Mouse (Mus musculus) brown adipose tissue, adult 24 weeks (tissue): Measurements from ENCODE around the gene Cux2. TPM values are rescaled to one million over a fixed set of nuclear protein-coding genes. Genes with fewer than 3 reads are reported as not detected.

ENCODE experiments used
- H3K27ac ChIP-seq: fragments of 200-500 bp; replicated peaks from 2 replicates; pipeline ENCODE4 v1.5.1; 2012; ENCODE audit warnings: low read depth, mild to moderate bottlenecking, low read length
- H3K4me1 ChIP-seq: fragments of 200-500 bp; 2 replicates; pipeline ENCODE4 v1.6.1; 2012; ENCODE audit warnings: low read length, mixed read lengths; ENCODE audit not compliant: control insufficient read depth, insufficient read depth, insufficient read length
- H3K4me3 ChIP-seq: fragments of 200-500 bp; 2 replicates; pipeline ENCODE4 v1.5.1; 2012; ENCODE audit warnings: low read depth, mild to moderate bottlenecking, low read length, moderate library complexity; ENCODE audit not compliant: insufficient read depth
- polyA plus RNA-seq: library from polyadenylated mRNA; stranded (reverse); fragments of >200 nt; gene quantifications from 2 replicates; pipeline ENCODE4 v1.2.4, GENCODE M21; 2012; ENCODE audit not compliant: missing spikeins, insufficient read depth, insufficient read length

Cux2 gene
- polyA plus RNA-seq, 1 experiment: not detected

DNA sequence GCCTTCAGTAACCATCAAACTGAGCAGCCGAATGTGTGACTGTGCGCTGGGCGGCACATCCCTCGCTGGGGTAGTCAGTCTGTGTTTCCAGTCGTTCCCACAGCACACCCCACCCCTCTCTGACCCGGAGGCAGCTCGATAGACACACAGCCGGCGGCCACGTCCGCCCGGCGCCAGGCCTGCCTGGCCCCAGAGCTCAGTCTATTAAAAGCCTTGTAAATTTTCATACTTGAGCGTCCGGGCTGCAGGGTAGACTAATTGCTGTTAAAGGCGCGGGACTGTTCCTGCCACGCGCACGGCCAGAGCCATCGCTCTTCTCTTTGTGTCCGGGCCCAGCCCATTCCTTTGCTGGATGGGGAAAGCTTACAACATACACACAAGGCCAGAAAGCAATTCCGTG is 135.9 kb downstream of the Cux2 start:
- Histone ChIP-seq H3K4me1 (no peaks in the 10 kb centered on the region), H3K27ac (no peak overlapping the region), H3K4me3 (no peak overlapping the region)

GRCm38 (mm10) chr5:121909226-121909985 is 140.5 kb downstream of the Cux2 start:
- H3K4me3 ChIP-seq: no peak overlapping the region
- H3K4me1 ChIP-seq: no peaks in the 10 kb centered on the region
- H3K27ac ChIP-seq: no peak overlapping the region

DNA sequence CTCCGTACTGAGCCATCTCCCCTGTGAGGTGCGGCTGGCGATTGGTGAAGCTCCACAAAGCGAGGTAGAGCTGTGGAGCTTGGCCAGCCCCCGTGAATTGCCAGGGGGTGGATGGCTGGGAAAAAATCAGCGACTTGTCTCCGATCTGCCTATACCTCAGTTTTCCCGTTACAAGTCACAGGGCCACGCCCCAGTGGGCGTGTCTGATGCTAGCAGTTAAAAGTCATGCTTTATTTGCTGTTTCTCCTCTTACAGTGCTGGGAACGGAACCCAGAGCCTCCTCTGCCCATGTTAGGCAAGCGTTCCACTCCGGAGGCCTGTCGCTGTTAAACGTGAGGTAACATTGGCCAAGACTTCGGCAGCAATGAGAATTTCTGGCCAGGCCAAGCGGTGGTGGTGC is 144.2 kb downstream of the Cux2 start:
- Histone ChIP-seq H3K4me1 (no peaks in the 10 kb centered on the region), H3K27ac (no peak overlapping the region), H3K4me3 (no peak overlapping the region)

DNA sequence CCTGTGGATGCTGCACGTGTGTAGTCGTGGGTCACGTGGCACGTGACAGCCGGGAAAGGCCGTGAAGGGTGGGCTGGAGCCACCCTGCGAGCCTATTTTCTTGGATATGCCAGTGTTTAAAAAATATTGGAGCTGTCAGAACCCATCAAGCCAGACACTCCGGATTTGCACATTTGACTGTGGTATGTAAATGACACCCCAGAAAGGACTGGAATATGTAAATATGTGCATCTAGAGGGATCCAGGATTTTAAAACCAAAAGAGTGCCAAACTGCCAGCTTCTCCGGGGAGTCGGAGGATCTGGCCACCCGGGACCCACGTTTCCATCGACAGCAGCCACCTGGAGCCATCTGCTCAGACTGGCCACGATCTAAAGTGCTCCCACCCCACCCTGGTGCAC is 145.1 kb downstream of the Cux2 start:
- Histone ChIP-seq H3K4me3 (no peak overlapping the region), H3K4me1 (no peaks in the 10 kb centered on the region), H3K27ac (no peak overlapping the region)

DNA sequence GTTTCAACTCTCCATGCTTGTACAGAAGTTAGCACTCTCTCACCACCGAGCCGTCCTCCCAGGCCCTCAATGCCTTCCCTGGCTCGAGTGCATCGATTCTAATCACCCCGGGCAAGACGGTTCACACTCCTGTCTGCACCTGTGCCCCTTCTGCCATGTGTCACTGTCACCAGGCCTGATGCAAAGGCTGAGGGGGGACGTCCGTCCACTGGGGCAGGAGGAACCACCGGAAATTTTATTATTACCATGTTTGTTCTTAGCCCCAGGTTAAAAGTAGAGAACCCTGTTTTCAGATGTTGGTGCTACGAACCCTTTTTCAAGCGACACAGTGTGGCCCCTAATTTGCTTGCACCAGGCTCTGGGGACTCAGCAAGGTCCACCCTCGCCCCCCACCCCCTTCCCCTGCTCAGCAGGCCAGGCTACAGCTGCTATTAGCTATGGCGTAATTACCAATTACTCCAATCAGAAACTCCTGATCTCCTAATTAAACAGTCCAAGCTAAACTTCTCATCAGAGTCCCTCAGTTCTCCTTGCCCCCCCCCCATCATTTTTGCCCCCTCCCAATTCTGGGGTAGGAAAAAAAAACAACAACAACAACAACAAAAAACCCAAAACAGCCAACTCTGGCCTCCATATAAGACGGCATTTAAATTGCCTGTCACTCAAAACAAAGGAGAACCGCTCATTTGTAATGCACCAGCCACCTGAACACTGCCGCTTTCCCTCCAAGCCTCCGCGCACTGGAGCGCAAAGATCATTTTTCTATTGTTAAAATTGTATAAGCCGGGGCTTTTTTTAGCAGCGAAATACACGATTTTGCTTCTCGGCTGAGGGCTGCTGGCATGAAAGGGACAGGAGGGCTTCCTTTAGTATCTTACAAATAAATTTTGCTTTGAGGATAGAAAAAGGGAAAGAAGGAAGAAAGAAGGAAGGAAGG is 146.8 kb downstream of the Cux2 start:
- no peak overlapping the region for H3K27ac ChIP-seq
- H3K4me3 ChIP-seq: no peak overlapping the region
- H3K4me1 ChIP-seq: no peaks in the 10 kb centered on the region

- Histone ChIP-seq H3K4me1 (no peaks in the 10 kb centered on the region), H3K27ac (no peak overlapping the region), H3K4me3 (no peak overlapping the region)
Measured at GRCm38 (mm10) chr5:121895117-121895756, 154.7 kb downstream of the Cux2 start.

- Histone ChIP-seq H3K4me3 (no peak overlapping the region), H3K4me1 (no peaks in the 10 kb centered on the region), H3K27ac (no peak overlapping the region)
Measured at GRCm38 (mm10) chr5:121894647-121895046, 155.3 kb downstream of the Cux2 start.

DNA sequence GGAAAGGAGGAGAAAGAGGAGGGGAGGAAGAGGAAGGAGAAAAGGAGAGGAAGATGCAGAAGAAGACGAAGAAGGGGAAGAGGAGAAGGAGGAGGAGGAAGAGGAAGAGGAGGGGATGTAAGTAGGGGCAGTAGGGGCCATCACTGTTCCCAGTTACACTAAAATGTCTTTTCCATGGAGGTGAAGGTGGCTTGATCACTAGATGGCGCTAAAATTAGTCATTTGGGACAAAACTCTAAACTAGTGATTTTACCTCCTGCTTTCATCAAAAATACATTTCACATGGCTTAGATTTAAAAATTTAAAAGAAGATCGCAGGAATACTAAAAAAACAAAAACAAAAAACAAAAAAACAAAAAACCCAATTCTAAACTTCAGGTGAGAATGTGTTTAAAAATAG is 156.3 kb downstream of the Cux2 start:
- H3K4me3 ChIP-seq: no peak overlapping the region
- H3K27ac ChIP-seq: no peak overlapping the region
- H3K4me1 ChIP-seq: no peaks in the 10 kb centered on the region

DNA sequence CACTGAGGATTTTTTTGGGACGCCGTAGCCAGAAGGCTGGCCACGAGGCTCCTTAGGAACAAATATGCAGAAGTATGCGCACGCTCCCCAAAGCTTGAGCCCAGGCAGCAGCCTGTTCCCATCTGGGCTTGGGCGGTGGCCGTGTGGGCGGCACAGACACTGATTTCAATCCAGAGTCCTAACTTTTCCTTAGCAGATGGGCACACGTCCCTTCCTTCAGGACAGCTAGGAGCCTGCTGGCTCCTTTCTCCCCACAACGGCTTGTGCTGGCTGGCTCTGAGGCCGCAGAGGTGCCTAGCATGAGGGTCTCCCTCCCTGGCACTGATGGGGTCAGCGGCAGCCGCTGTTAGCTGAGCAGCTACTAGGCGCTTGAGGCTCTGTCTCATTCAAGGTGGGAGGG is 157.6 kb downstream of the Cux2 start:
- Histone ChIP-seq H3K4me3 (no peak overlapping the region), H3K27ac (no peak overlapping the region), H3K4me1 (no peaks in the 10 kb centered on the region)

DNA sequence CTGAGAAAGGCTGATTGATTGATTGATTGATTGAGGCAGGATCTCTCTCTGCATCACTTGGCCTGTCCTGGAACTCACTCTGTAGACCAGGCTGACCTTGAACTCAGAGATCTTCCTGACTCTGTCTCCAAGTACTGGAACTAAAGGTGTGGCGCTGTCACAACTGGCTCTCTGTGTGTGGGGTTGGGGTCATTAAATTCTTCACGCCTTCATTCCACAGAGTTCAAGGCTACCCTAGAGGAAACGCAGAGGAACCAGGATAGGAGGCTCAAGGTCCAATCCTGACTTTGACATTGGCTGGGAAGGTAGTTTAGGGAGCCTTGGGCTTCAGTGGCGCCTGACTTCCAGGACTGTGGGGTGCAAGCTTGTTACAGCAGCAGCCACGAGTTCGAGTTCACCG is 159.0 kb downstream of the Cux2 start:
- H3K4me3 ChIP-seq: no peak overlapping the region

DNA sequence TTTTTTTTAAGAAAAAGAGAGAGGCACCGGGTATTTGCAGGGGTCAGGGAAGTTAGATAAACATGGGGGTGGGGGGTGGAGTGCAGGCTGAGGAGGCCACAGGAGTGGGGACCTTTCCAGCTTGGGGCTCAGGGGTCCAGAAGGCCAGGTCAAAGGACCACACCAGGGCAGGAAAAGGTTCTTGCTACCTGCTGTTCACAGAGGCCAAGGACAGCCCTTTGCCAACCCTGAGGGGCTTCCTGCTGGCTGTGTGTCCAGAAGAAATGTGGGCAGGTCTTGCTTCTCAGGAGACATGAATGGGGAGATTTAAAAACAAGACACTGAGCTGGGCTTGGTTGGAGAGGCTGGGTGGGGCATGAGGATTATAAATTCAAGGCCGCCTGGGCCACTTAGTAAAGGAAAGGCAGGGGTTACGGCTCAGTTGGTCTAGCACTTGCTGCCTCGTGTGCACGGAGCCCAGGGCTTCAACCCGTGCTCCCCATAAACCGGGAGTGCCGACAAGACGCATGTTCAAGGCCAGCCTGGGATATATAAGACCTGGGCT is 160.0 kb downstream of the Cux2 start:
- Histone ChIP-seq H3K27ac (no peak overlapping the region), H3K4me1 (no peaks in the 10 kb centered on the region), H3K4me3 (no peak overlapping the region)

More for the DNA sequence above, 159.0 kb downstream of the Cux2 start:
- Histone ChIP-seq H3K27ac (no peak overlapping the region), H3K4me1 (no peaks in the 10 kb centered on the region)

GRCm38 (mm10) chr5:121889375-121889774 is 160.5 kb downstream of the Cux2 start:
- Histone ChIP-seq H3K4me1 (no peaks in the 10 kb centered on the region), H3K4me3 (no peak overlapping the region), H3K27ac (no peak overlapping the region)

GRCm38 (mm10) chr5:121883356-121883755 is 166.5 kb downstream of the Cux2 start:
- H3K4me3 ChIP-seq: no peak overlapping the region
- H3K4me1 ChIP-seq: no peaks in the 10 kb centered on the region
- H3K27ac ChIP-seq: no peak overlapping the region

DNA sequence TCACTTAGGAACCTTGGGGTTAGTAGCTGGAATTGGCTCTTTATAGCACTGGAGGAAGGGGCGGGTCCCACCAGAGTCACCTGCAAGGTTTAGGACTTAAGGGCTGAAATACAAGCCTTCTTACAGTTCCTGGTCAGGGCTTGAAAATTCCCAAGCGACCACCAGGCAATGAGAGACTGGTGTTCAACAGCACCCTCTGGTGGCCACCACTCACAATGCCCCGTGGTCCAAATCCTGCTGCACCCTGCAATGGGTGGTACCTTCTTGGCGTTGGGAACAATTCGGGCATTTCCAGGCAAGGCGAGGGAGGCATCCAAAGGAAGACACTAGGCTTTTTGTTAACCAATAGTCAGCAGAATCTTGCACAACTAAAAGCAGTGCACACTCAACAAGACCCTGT is 170.7 kb downstream of the Cux2 start:
- no peaks in the 10 kb centered on the region for H3K4me1 ChIP-seq
- no peak overlapping the region for H3K4me3 ChIP-seq
- H3K27ac ChIP-seq: no peak overlapping the region

DNA sequence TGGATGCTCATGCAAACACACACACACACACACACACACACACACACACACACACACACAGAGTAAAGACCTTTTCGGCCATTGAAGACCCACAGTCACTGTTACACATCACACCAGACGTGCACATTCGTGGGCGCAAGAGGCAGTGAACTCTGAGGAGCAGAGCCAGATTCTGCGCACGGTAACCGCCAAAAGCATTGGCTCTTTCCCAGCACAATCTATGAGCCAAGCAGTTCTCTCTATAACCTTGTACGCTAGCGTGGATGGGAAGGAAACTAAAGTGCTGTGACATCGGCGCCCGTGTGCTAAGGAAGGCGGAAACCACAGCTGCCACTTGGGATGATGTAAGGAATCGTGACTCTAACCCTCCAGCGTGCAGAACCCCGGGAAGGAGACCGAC is 171.2 kb downstream of the Cux2 start:
- H3K4me3 ChIP-seq: no peak overlapping the region
- H3K27ac ChIP-seq: no peak overlapping the region
- H3K4me1 ChIP-seq: no peaks in the 10 kb centered on the region
